Mouse (Mus musculus) bone marrow macrophage, adult 2 months (primary cell): Measurements from ENCODE around the gene Cdipt.

ENCODE experiments used
- CTCF ChIP-seq: IDR thresholded peaks from 2 replicates; pipeline ENCODE4 v1.5.1; 2012; ENCODE audit warnings: low read depth, mild to moderate bottlenecking, low read length, moderate library complexity
- POLR2A ChIP-seq: IDR thresholded peaks from 2 replicates; pipeline ENCODE4 v1.6.1; 2012; ENCODE audit warnings: mild to moderate bottlenecking, low read depth, low read length, borderline replicate concordance

DNA sequence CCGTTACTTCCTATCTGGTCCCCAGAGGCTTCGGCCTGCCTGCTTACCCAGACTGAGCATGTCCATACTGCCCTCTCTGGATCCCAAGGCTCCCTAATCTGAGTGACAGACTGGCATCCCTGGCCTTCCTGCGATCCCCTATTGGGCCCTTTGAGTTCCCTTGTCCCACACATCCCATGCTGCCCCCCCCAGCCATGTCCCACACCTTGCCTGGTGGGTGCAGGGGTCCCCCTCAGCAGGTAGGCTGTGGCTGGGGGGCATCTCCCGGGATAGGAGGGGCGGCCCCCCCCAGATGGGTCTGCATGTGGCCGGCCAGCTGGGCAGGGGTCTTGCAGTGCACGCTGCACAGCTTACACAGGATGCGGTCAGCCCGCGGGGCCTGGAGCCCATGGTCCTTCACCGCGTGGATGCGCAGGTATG is 47.6 kb downstream of the Cdipt start:
- TF ChIP-seq POLR2A: no peak
- no peak for TF ChIP-seq CTCF
